Mouse (Mus musculus) monocyte, adult 2 months (primary cell): ENCODE measurements around the gene 4930556J24Rik.
A peak's percentile ranks its signal among the peaks of the same experiment; 100 is the strongest.
"Not testable (repeated sequence)": the region's sequence is repeated elsewhere in the genome, so short reads cannot be mapped to it uniquely, and the experiment has no call there.

Source experiments
- DNase-seq, 2 experiments: peaks; one replicate each; pipeline ENCODE4 v3.0.0; 2022; ENCODE audit warnings: low spot score in 2 of 2, low read depth in 1 of 2

The 4930556J24Rik gene

DNA sequence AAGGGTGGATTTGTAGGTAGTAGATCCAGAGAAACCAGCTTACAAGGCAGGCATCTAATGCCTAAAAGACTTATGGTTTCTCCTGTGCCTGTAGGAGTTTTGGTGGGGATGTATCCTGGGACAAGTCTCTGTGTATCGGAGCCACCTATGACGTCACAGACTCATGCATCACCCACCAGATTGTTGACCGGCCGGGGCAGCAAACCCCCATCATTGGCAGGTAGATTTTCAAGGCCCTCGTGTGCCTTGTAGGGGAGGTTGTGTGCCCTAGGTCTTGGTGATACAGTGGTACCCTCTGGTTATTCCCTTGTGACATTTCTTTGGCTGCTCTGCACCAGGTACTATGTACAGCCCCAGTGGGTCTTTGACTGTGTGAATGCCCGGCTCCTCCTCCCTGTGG lies at the start of gene 4930556J24Rik:
Gene 4930556J24Rik, minus strand, starts transcription at position 101 of the 400 bp plus-strand sequence.
- no peak for DNase-seq

DNA sequence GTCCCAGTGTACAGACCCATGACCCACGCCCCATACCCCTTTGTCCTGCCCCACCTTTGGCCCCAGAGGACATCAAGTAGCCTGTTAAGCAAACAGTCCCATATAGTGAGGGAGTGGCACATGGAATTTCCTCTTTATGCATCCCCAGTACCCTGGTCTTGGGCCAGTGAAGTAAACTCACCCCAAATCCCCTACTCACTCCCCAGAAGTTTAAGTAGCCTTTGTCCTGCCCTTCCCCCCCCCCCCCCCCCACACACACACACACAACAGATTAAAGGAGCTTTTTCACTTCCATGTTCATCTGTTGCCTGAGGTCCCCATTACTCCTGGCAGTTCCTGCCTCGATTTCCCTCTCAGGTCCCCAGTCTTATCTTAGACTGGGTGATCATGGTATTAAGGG lies 46.7 kb upstream of the 4930556J24Rik start:
- no peak for DNase-seq

DNA sequence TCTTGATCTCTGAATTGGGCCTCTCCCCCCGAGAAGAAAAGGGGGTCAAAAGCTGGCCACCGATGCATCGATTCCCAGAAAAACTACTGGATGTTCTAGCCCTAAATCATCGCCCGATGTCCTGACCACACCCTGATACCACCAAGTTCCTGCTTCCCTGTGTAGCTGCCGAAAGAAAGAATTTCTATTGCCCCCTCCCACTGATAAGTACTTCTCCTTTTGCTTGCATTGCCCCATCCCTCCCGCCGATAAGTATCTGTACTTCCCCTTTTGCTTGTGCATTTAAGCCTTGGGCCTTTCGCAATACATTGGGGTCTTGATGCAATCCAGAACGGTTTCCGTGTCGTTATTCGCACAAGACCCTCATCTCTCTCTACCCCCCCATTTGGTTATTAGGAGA lies 45.5 kb upstream of the 4930556J24Rik start:
- DNase-seq = peak in 1 of 2 experiments; percentile 9

DNA sequence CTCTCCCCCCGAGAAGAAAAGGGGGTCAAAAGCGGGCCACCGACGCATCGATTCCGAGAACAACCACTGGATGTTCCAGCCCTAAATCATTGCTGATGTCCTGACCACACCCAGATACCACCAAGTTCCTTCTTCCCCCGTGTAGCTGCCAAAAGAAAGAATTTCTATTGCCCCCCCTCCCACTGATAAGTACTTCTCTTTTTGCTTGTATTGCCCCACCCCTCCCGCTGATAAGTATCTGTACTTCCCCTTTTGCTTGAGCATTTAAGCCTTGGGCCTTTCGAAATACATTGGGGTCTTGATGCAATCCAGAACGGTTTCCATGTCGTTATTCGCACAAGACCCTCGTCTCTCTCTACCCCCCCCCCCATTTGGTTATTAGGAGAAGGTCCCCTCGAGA lies 39.2 kb upstream of the 4930556J24Rik start:
- not testable (repeated sequence) for DNase-seq

DNA sequence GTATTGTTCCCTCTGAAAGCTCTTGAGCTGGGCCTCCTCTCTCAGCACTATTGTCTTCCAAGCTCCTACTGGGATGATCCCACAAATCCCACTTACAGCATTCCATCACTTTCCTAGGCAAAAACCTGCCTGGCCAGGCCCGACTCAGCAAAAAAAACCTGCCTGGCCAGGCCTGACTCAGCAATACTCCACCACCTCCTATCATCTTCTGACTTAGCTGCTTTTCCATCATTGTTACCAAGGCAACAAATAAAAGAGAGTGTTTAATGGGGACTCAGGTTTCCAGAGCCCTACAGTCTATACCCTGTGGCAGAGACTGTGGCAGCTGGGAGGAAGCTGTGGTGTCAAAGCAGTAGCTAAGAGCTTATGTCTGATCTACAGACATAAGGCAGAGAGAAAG lies 36.0 kb upstream of the 4930556J24Rik start:
- no peak for DNase-seq

DNA sequence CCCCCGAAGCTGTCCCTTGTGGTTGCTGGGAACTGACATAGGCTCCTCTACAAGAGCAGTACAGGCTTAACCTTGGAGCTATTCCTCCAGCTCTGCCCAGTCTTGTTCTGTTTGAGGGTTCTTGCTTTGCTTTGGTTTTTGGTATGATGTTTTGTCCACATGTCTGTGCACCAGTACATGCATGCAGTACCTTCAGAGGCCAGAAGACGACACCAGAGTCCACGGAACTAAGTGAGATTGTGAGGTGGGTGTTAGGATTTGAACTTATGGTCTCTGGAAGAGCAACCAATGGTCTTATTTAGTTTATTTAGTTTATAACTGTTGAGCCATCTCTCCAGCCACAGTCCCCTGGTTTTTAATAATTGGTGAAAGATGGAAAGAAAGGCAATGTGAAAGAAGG lies 29.9 kb upstream of the 4930556J24Rik start:
- no peak for DNase-seq

DNA sequence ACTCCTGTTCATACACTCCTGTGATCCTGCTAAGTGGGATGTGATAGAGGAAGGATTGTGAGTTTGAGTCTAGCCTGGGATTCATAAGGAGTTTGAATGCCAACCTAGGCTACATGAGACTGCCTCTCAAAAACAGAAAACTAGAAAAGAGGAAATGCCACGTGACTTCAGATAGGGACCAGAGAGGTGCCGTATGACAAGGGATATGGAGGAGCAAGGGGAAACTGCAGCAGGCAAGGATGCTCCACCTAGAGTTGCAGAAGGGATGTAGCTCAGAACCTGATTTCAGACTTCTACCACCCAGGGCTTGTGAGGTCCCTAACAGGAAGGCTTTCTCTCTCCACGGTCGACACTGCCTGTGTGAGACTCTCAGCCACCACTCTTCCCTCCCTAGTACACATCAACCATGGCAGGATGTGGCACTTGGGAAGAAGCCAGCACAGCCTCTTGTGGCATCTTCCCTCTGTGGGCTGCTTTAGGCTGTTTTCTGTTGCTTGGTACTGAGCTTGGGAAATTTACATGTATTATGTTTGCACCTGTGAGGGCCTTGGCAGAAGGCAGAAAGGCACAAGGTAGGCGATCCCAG lies 28.7 kb upstream of the 4930556J24Rik start:
- DNase-seq = no peak

DNA sequence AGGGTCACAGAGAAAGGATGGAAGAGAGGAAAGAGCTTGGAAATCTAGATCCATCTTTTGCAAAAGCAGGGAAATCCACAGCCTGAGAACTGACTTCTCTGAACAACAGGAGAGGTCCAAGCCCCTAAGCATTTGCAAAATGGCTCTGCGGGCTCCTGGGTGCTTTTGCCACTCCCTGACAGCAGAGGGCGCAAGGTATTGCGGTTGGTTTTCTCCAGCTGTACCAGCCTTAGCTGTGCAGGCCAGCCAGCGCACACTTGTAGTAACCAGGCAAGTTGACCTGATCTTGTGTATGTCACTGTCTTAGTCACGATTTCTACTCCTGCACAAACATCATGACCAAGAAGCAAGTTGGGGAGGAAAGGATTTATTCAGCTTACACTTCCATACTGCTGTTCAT lies 25.0 kb upstream of the 4930556J24Rik start:
- peak; percentile 12 to 27 for DNase-seq

DNA sequence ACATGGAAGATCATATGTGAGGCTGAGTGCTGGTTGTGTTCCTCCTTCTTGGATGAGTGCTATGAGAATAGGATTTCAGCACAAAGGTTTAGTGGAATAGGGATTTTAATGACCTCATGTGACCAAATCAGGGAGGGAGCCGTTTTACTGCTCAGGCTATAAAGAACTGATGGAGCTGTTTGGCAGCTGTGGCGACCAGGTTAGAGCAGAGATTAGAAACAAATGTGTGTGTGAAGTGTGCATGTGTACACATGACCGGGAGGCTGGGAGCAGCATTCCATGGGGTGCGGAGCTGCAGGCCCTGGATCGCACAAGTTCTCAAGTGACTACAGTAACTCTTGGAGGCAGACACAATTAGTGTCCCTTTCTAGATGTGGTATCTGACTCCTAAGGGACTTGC lies 23.0 kb upstream of the 4930556J24Rik start:
- no peak for DNase-seq

DNA sequence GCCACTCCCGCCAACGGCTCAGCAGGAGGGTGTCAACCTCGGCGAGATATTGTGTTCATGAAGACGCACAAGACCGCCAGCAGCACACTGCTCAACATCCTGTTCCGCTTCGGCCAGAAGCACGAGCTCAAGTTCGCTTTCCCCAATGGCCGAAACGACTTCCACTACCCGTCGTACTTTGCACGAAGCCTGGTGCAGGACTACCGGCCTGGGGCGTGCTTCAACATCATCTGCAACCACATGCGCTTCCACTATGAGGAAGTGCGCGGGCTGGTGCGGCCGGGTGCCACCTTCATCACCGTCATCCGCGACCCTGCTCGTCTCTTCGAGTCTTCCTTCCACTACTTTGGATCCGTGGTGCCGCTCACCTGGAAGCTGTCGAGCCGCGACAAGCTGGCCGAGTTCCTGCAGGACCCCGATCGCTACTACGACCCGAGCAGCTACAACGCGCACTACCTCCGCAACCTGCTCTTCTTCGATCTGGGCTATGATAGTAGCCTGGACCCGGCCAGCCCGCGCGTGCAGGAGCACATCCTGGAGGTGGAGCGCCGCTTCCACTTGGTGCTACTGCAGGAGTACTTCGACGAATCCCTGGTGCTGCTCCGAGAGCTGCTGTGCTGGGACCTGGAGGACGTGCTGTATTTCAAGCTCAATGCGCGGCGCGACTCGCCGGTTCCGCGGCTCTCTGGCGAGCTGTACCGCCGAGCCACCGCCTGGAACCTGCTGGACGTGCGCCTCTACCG lies 21.6 kb upstream of the 4930556J24Rik start:
- DNase-seq = peak; percentile 7 to 8

DNA sequence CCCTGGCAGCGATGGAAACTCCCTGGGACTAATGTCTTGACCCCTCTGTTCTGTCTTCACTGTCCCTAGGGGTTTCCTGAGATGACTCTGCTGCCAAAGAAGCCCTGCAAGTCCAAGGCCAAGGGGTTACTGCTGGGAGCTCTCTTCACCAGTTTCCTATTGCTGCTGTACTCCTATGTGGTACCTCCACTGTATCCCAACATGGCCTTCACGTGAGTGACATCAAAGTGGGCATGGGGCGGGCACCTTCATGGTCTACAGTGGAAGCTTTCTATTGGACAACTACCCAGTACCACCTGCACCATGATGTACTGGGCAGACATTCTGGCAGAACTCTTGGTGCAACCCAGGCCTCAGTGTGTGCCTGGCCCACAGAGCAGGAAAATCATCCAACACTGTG lies 20.3 kb upstream of the 4930556J24Rik start:
- no peak for DNase-seq

DNA sequence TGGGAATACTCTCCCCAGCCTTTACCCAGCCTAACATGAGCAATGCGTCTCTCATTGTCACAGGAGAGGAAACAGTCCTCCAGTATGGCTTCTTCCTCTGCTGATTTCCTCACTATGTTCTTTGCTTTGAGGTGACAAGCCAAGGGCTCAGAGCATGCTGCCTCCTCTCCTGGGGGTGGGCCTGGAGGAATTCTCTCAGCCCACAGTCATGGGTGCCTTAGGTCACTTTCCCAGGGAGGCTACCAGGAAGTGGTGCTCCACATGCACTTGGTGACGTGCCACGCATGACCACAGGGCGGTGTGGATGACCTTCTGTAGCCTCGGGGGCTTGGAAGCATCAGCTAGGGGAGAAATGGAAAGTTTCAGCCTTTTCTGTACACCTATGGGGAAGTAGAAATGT lies 18.9 kb upstream of the 4930556J24Rik start:
- no peak for DNase-seq

DNA sequence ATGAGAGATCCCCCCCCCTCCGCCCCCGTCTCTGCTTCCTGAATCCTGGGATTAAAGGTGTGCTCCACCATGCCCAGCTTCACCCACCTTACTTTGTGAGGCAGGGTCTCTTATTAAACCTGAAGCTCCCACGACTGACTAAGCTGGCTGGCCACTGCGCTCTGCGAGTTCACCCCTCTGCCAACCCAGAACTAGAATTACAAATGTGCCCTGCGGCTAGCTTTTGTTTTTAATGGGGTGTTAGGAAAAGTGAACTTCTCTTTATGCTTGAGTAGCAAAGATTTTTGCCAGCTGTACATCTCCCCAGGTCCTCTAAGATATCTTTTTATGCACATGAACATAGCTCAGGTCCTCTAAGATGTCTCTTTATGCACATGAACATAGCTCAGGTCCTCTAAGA lies 17.3 kb upstream of the 4930556J24Rik start:
- DNase-seq = no peak

DNA sequence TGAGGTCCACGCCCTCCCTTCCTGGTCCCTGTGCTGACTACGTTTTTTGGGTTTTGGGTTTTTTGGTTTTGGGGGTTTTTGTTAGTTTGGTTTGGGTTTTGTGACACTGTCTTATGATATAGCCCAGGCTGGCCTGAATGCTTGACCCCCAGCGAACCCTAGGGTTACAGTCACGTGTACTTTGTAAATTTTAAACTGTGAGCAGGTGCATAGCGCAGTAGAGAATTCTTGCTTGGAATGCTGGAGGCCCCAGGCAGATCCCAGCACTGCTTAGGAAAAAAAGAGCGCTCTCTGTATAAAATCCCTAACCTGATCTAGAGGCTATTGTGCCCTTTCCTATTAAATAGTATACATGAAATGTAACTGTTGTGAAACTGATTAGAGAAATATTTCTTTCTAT lies 16.6 kb upstream of the 4930556J24Rik start:
- DNase-seq = no peak

DNA sequence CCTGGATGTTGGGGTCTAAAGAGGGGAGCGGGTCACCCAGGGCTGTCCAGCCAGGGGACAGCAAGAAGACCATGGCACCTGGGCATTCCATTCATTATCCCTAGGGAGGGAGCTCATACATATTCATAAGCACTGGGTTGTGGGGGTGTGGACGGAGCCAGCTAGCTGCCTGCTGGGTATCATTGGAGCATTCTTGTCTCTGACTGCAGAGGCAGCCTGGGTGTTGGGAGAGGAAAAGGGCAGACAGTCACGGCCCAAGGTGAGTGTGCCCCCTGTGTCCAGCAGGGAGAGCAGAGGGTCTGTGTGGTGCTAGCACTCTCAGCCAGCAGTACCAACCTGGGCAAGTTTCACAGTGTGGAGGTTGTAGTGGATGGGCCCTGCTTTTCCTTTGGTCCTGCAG lies 13.2 kb upstream of the 4930556J24Rik start:
- no peak for DNase-seq

DNA sequence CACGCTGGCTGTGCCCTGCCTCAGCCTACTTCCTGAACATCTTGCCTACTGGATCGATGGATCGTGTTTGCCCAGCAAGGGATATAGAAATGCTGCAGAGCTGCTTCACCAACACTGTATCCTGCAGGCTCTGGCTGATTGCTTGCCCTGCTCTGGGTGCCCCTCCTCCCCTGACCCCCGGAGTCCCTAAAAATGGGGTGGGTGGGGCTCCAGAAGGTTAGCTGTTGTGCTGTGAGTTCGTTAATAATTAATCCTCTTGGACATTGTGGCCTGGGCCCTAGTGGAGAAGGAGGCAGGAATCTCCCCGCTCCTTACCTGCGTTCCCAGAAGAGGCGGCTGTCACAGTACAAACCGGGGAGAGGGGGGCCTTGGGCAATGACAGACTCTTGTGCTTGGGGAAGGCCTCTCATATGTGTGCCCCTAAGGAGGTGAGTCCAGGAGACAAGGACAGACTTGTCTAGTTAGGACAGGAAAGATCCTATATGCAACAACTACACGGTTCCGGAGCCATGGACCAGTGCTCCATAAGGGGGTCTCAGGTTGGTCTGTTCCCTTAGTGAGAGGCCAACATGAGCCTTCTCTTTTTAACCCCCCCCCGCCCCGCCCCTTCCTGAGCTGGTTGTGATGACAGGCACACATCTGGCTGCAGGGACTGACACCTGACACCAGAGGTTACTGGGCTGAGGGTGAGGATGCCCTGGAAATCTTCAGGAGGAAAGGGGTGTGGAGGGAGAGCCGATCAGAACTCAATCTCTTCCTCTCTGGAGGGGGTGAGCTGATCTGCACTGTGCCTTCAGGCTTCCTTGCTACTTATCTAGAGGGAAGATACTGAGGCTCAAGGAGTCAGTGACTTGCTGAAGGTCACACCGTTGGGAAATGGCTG lies 7.5 kb upstream of the 4930556J24Rik start:
- no peak for DNase-seq

DNA sequence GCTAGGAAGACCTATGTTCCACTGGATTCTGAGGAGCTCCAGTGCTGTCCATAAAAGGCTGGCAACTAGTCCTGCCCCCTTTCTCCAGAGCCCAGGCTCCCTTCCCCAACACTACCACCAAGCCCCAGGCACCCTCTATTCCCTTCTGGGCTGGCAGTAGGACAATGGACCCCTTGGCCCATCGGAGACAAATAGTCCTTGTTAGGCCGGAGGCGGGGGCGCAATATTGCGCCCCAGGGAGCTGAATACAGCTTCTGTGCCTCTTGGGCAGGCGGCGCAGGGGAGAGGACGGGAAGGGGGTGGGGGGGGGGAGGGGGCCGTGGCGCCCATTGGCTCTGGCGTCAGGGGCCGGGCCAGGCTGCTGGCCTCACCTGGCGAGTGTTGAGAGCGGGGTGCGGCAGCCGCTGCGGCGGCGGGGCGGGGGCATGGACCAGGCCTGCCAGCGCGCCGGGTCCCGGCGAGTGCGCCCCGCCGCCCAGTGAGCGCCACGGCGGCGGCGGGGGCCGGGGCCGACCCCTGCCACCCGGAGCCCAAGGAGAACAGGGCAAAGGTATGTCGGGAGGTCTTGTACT lies 6.8 kb upstream of the 4930556J24Rik start, which contains the start of gene Gal3st1:
Gene Gal3st1, plus strand, starts transcription at position 346 of the 572 bp plus-strand sequence.
- DNase-seq = no peak

DNA sequence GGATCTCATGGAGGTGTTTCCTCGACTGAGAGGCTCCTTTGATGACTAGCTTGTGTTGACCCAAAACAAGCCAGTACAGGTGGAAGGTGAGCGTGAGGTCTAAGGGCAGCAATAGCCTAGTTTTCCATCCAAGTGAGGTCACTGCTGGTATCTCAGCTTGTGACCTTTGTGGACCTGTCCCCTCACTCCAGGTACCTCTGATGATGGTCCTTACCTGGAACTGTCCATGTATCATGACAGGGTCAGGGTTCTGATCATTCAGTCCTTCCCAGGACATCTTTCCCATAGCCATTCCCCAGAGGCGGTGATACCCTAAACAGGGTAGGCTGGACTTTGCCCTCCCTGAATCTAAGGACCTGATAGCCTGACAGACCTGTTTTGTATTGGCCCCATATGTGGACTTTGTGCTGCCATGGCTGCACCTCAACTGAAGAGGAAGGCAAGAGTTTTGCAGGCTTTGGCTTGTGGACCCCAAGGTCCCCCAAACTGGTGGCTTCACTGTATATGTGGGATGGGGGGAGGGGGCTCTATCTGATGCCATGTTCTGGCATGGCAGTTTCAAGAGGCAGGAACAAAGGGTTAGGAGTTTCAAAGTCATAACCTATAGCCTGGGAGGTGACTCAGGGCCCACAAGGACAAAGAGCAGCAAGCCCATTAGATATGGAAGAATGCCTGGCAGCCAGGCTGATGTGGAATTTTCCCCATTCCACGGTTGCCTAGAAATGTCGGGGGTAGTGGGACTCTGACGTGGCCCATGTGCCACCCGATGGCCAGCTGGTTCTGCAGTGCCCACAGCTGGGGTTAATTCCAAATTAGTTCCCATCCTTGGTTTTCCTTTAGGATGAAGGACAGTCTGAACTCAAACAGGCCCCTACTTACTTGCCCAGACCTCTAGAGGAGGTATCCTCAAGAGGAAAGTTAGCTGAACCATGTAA lies 6.0 kb upstream of the 4930556J24Rik start:
- DNase-seq = no peak

DNA sequence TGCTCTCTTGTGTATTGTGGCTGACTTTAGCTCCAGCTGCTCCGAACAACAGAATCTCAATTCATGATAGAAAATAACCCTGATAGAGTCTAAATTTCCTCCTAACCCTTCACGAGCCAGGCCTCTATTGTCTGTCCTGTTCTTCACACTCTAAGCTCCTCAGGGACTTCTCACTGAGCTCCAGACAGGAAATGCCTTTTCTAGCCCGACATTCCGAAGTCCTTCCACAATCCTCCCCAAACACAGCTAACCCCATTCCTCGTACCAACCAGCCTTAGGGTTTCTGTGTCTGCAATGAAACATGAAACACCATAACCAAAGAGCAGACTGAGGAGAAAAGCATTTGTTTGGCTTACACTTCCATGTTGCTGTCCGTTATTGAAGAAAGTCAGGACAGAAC lies 5.0 kb upstream of the 4930556J24Rik start:
- no peak for DNase-seq

DNA sequence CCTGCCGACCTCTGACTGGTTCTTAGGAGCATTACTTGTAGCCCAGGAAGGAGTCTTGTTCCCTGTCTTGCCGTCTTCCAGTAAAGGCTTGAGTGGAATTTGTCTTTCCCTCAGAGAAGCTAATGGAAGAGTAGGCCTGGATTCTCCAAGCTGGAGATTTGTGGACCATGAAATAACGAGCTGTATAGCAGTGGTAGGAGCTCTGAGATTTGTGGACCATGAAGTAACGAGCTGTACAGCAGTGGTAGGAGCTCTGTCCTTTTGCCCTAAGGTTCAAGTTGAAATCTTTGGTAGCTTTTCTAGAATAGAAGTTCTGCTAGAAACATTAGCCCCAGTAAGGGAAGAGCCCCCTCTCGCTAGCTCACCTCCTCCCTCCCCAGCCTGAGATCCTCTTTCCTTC lies 1.8 kb upstream of the 4930556J24Rik start:
- DNase-seq = no peak
